Mouse (Mus musculus): ENCODE data around the gene Supt4a.

Supt4a gene

GRCm38 (mm10) chr11:87768745-87769144 lies 31.4 kb downstream of the Supt4a start:
- DNase-seq (ENCODE audit: low spot score in 2 of 2): no peak

GRCm38 (mm10) chr11:87770989-87771388 lies 33.6 kb downstream of the Supt4a start:
- DNase-seq (ENCODE audit: low spot score in 2 of 2): peak in 1 of 2 experiments; percentile 78

- no peak for DNase-seq (ENCODE audit: low spot score in 2 of 2)
These were observed 35.0 kb downstream of the Supt4a start for GRCm38 (mm10) chr11:87772354-87772753.

- DNase-seq (ENCODE audit: low spot score in 2 of 2): peak; percentile 73 to 74
These were observed 40.9 kb downstream of the Supt4a start for GRCm38 (mm10) chr11:87778100-87778765.

- DNase-seq (ENCODE audit: low spot score in 2 of 2): no peak
These were observed 41.6 kb downstream of the Supt4a start for GRCm38 (mm10) chr11:87778915-87779314.

GRCm38 (mm10) chr11:87779392-87779791 lies 42.0 kb downstream of the Supt4a start:
- no peak for DNase-seq (ENCODE audit: low spot score in 2 of 2)

GRCm38 (mm10) chr11:87780130-87780529 lies 42.8 kb downstream of the Supt4a start:
- DNase-seq (ENCODE audit: low spot score in 2 of 2): no peak

- DNase-seq (ENCODE audit: low spot score in 2 of 2): no peak
These were observed 52.7 kb downstream of the Supt4a start for GRCm38 (mm10) chr11:87790088-87790487.

All from right cerebral cortex, postnatal 10 days (tissue).